27 mouse cellular contexts compared by ENCODE assay signal in genomic region chr9:75804940-75805339, GRCm38 (mm10). TPM values are rescaled to one million over a fixed set of nuclear protein-coding genes. Genes with fewer than 3 reads are reported as not detected.
"Had no signal": no experiment of that assay in that cellular context is flagged by ENCODE, and none has a peak within 500 bp of the region (broad histone marks: within the 10 kb centered on the region; RNA-seq: fewer than 3 reads in every experiment).

No protein-coding gene starts in this region.

- H3K27ac ChIP-seq: gastrocnemius, adult 2 months; heart, embryonic 10.5 days; hindbrain, embryonic 10.5 days; hindbrain, embryonic 12.5 days; hindbrain, embryonic 14.5 days; hindbrain, postnatal 0 days; intestine, embryonic 15.5 days; layer of hippocampus, adult 2 months; limb, embryonic 13.5 days; limb, embryonic 15.5 days; liver, embryonic 13.5 days had no signal

- ATAC-seq: hindbrain, postnatal 0 days; inflammation-experienced regulatory T-cells, adult 6 months; intestine, embryonic 15.5 days; intestine, postnatal 0 days had no signal

- H3K36me3 ChIP-seq: heart, embryonic 10.5 days; heart, embryonic 12.5 days; hindbrain, embryonic 10.5 days; hindbrain, embryonic 12.5 days; intestine, embryonic 15.5 days; limb, embryonic 13.5 days; limb, embryonic 15.5 days; liver, embryonic 13.5 days had no signal

- H3K4me3 ChIP-seq: gastrocnemius, adult 2 months; heart, embryonic 10.5 days; heart, embryonic 12.5 days; hindbrain, embryonic 10.5 days; hindbrain, embryonic 12.5 days; intestine, embryonic 15.5 days; layer of hippocampus, adult 2 months; limb, embryonic 13.5 days; limb, embryonic 15.5 days; liver, embryonic 13.5 days had no signal

- H3K9me3 ChIP-seq: heart, embryonic 10.5 days; heart, embryonic 12.5 days; hindbrain, embryonic 10.5 days; hindbrain, embryonic 12.5 days; intestine, embryonic 15.5 days; limb, embryonic 13.5 days; limb, embryonic 15.5 days; liver, embryonic 13.5 days had no signal

- DNase-seq: gastrocnemius, adult 2 months; gastrocnemius, postnatal 10 days; gastrocnemius, postnatal 25 days; heart, adult 18-20 months; heart, postnatal 10 days; heart, postnatal 4 days; kidney, adult 18-20 months; kidney, adult 8-10 months; kidney, postnatal 10 days; kidney, postnatal 25 days; kidney, postnatal 4 days; layer of hippocampus, adult 9-11 months; layer of hippocampus, postnatal 36 days; left cerebral cortex, postnatal 4 days; liver, embryonic 13.5 days had no signal

- H3K4me2 ChIP-seq: heart, embryonic 12.5 days; hindbrain, embryonic 12.5 days; hindbrain, embryonic 14.5 days; intestine, embryonic 15.5 days; limb, embryonic 13.5 days; limb, embryonic 15.5 days; liver, embryonic 13.5 days had no signal

- H3K4me1 ChIP-seq: hindbrain, embryonic 10.5 days; hindbrain, embryonic 12.5 days; intestine, embryonic 15.5 days; limb, embryonic 13.5 days; limb, embryonic 15.5 days; liver, embryonic 13.5 days had no signal

- H3K9ac ChIP-seq: heart, embryonic 12.5 days; hindbrain, embryonic 12.5 days; hindbrain, embryonic 14.5 days; intestine, embryonic 15.5 days; limb, embryonic 13.5 days; limb, embryonic 15.5 days; liver, embryonic 13.5 days had no signal

- H3K27me3 ChIP-seq: heart, embryonic 12.5 days; hindbrain, embryonic 12.5 days; intestine, embryonic 15.5 days; limb, embryonic 13.5 days; limb, embryonic 15.5 days; liver, embryonic 13.5 days had no signal

RNA-seq across cellular contexts. Expression of gene Bmp5, which starts 29.8 kb away (rescaled TPM):
- polyA plus RNA-seq: inflammation-experienced regulatory T-cells, adult 6 months had no signal
